Mouse (Mus musculus) erythroblast, adult 5-6 weeks (primary cell): ENCODE data around the gene Irx5. TPM values are rescaled to one million over a fixed set of nuclear protein-coding genes. Genes with fewer than 3 reads are reported as not detected.

Source experiments
- ATAC-seq: replicated peaks from 2 replicates; pipeline ENCODE4 v1.8.0; 2016; ENCODE audit warnings: moderate number of reproducible peaks, mild to moderate bottlenecking, moderate TSS enrichment, inconsistent platforms; ENCODE audit not compliant: poor library complexity, low FRiP score, severe bottlenecking
- total RNA-seq, 2 experiments: library from RNA; stranded (forward) in 1 of 2; stranded (reverse) in 1 of 2; fragments of 150-400 nt in 1 of 2; fragments of 200-764, 138-1000 nt in 1 of 2; gene quantifications; 2 replicates each; pipeline versions ENCODE4 v1.2.3 to v1.2.4; 2015 to 2017; ENCODE audit warnings: low replicate concordance in 2 of 2

Gene Irx5
- total RNA-seq, 2 experiments from 2014 or later, result not detected

GRCm38 (mm10) chr8:92359000-92359832 is 1.8 kb downstream of the Irx5 start:
- no peak for ATAC-seq

- no peak for ATAC-seq
Observed at GRCm38 (mm10) chr8:92359833-92360082, 2.3 kb downstream of the Irx5 start.

- ATAC-seq, result no peak
Observed at GRCm38 (mm10) chr8:92360083-92360861, 2.8 kb downstream of the Irx5 start.

DNA sequence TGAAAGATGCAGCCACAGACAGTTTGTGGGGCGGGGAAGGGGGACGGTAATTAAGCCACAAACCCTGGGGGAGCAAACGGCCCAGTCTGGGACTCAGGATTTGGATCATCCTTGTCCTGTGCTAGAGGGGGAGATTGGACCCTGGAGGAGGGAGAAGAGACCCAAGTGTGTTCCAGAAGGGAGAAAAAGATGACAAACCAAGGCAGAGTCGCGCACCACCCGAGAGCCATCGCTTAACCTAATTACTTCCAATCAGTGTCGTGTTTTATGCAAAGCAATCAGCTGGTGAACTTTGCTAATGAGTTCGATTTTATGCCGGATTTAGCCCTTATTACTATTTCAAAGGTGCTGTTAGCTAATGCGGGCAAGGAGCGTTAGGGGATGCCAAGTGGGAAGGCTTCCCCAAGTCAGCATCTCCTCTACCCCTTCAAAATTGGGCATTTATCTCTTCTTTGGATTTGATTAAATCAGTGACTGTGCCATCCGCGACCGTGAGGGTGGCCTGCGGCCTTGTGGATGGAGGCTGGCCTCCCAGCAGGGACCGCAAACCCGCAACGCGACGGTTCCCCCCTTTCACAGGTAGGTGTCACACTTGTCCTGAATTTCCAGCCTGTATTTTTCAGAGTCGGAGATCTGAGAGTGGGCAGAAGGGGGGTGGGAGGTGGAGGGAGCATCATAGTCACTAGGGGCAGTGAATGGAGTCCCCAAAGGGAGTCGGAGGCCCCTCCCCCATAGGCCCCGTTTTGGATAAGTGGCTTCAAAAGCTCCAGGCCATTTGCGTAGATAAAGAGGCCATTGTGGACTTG is 4.3 kb downstream of the Irx5 start:
- ATAC-seq, result no peak

DNA sequence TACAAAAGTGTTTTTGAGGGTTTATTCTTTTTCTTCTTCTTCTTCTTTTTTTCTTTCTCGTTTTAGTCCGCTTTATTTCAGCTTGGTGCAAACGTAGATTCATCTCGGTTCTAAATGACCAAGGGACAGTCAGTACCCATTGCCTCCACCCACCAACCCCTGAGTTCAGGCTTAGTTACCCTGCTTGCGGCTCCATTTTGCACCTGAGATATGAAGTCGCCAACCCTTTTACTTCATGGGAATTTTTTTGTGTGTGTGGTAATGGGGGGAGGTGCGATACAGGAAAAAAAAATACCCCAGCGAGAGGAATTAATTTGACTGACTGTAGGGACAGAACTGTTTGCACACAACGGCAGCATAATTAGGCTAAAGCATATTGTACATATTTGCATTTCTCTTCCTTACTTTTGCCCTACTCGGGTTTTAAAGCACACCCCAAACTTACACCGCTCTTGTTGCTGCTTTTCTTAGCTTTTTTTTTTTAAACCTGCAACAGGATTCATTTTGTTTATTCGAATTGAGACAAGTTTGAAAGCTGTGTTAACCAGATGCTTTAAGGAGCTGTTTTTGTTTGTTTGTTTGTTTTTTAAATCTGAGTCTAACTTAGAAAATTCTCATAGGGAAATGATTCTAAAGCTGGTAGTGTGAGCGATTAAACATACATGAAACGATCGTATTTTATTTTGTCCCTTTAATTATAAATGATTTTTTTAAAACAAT is 5.1 kb downstream of the Irx5 start:
- ATAC-seq, result no peak

DNA sequence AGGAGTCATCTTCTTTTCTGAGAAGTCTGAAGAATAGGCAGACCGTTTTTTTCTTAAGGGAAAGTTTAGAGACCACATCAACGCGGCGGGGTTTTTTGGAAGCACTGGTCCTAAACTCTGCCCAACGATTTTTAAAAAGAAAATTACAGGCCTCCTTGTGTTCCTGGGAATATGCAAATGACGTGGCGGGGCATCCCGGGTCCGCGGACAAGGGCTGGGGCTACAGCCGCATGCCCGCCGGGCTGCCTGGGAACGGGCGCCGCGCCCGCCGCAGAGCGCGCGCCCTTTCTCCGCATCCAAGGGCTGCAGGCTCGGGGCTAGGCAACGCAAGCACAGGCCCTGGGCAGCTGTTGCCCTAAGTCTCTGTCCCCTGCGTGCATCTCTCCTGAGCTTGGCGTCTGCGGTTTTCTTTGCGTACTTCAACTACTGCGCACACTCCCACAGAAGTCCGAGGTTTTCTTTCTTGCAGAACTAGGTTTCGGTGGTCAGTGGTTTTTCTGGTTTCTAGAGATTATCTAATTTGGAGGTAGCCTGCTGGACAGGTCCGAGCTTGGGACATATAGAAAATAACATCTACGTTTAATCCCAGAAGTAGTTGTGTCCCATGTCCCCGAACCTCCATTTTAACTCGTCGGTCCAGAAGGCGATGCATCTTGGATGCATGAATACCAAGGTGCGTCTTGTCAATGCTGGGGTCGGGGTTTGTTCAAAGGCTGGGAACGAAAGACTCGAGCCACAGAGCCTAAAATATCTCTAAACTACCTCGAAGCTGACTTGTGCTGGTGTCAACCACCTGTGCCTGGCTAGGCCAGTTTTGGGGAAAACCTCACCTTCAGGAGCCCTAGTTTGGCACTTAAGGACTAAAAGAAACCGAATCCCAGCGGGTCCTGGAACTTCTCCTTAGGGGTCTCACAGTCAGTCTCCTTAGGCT is 6.1 kb downstream of the Irx5 start:
- no peak for ATAC-seq

- ATAC-seq, result no peak
Observed at GRCm38 (mm10) chr8:92364148-92364775, 6.8 kb downstream of the Irx5 start.

GRCm38 (mm10) chr8:92364776-92365240 is 7.4 kb downstream of the Irx5 start:
- ATAC-seq, result no peak

GRCm38 (mm10) chr8:92365241-92365943 is 8.0 kb downstream of the Irx5 start:
- ATAC-seq, result no peak

DNA sequence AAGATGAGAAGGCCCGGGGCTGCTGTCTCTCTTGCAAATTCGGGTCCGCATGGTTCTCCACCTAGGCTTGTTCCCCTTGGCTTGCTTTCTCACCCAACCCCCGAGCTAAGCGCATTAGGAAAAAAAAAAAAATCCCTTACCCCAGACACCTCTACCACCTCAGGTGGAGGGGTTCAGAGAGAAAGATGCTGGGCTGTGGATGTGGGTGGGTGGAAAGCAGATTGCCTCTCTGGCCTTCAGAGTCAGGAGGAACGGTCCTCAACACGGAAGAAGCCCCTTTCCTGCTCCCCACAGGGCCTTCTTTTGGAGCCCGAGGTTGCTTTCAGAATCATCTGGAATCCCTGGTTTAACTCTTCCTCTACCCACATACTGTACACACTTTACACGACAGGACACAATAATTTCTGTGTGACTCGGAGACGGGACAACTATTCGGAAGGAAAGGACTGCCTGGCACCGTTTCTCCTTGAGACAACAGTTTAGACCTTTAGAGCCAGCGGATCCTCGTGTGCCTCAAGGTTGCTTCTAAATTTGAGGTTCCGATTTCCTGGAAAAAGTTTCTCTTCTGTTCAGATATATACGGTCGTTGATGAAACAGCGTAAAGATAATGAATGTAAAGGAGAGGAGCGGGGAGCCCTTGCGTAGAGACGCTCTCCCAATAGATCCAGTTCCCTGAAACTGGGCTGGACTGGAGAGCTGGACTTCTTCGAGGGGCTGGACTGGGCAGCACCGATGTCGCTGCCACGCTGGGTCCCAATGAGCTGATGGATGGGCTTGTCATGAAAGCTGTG is 8.7 kb downstream of the Irx5 start:
- ATAC-seq, result no peak

DNA sequence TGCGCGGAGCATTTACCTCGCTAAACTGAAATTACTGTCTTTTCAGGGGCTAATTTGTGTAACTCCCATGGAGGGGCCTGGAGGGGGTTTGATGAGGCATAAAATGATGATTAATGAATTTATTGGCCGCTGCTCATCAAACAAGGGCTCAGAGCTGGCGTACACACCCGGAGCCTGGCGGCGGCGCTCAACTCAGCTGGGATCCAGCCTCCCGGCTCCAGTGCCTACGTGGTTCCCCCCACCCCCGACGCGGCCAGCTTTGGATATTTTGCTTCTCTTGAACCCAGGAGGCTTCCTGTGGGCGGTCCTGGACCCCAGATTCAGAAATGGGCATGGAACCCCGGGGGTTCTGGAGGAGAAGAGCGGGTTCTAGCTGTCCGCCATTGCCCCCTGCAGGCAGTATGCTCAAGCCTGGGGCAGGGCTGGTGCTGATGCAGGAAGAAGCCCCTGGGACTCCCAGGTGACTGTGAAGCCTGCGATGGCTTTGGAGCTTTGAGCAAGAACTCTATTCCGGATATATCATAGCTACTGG is 9.4 kb downstream of the Irx5 start:
- no peak for ATAC-seq

GRCm38 (mm10) chr8:92379524-92379923 is 22.1 kb downstream of the Irx5 start:
- no peak for ATAC-seq

DNA sequence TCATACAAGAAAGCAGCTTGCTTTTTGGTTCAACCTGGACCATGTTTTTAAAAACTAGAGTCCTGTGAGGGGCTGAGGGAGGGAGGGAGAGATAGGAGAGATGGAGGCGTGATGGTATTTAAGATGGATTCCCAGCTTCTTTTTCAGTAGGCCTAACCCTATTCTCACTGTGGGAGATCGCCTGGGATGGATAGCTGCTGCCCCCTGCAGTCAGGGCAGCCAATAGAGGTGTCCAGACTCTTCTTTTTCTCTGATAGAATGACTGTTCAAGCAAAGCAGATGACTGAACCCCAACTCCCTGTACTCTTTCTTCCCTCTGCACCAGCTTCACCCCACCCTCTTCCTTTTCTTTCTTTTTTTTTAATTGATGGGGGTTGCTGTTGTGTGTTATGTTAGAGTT is 23.1 kb downstream of the Irx5 start:
- no peak for ATAC-seq

- no peak for ATAC-seq
Observed at GRCm38 (mm10) chr8:92387893-92388292, 30.5 kb downstream of the Irx5 start.

DNA sequence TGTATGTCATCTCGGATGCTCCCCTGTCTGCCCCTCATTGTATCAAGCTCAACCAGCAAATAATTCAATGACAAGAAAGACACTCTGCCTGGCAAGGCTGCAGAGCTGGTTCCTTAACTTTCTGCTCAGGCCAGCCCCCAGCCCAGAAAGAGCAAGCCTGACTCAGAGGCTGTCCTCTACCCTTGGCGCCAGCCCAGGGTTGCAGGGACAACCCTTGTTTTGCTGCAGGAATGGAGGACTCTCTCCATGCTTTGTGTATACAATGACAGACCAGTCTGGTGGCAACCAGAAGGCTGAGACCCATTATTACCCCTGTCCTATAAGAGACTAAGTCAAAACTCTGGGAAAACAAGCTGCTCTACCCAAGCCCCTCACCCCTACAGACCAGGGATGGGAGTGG is 46.8 kb downstream of the Irx5 start:
- no peak for ATAC-seq

- no peak for ATAC-seq
Observed at GRCm38 (mm10) chr8:92408092-92408491, 50.7 kb downstream of the Irx5 start.

DNA sequence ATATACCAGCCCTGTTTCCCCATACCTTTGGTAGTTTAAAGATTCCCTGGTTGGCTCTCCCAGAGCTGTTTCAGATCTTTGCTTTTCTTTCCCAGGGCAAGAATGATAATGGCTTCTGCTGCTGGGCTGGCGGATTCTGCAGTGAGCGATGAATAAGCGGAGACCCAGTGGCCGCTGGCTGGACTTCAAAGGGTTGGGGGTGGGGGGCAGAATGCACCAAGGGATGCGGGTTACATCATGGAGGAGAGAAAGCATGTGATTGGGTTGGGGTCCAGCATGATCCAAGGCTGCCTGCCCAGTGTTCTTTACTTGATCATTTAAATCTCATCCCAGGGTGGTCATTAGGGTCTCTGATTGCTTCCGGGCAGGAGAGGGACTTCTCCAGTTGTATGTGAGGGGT is 56.2 kb downstream of the Irx5 start:
- no peak for ATAC-seq
